Mouse (Mus musculus) bone marrow, adult 2 months (tissue): ENCODE measurements around the gene Gbe1.

Source experiments
- CTCF ChIP-seq: fragments of 200-500 bp; IDR thresholded peaks from 2 replicates; pipeline ENCODE4 v1.5.1; 2011; ENCODE audit warnings: low read length, control low read depth; ENCODE audit not compliant: control insufficient read depth, insufficient read depth
- POLR2A ChIP-seq: fragments of 200-500 bp; IDR thresholded peaks from 2 replicates; pipeline ENCODE4 v1.6.1; 2011; ENCODE audit warnings: low read depth, mild to moderate bottlenecking, control low read depth, low read length, borderline replicate concordance; ENCODE audit not compliant: control insufficient read depth

- TF ChIP-seq POLR2A (no peak), CTCF (no peak)
Observed at GRCm38 (mm10) chr16:70476161-70476560, 162.4 kb downstream of the Gbe1 start.
